Mouse (Mus musculus): ENCODE measurements at regions not wholly inside any gene's neighbourhood (a gene's known extent, or its start where the extent isn't known, plus 50 kb on each side); places are given as distances from the start of the nearest gene placed in this dataset.

- Histone ChIP-seq H3K9ac (replicated peaks) (no peak overlapping the region), H3K4me2 (ENCODE audit: low read depth) (no peak overlapping the region), H3K27me3 (ENCODE audit: control insufficient read depth, insufficient read depth, low read length) (no peaks in the 10 kb centered on the region), H3K36me3 (replicated peaks; ENCODE audit: control insufficient read depth, insufficient read depth, low read depth) (no peaks in the 10 kb centered on the region), H3K4me1 (replicated peaks; ENCODE audit: control insufficient read depth in 2 of 2, insufficient read depth in 2 of 2, low read length in 1 of 2) (no peaks in the 10 kb centered on the region), H3K4me3 (ENCODE audit: insufficient read depth in 1 of 2, low read depth in 2 of 2, low read length in 2 of 2) (no peak overlapping the region), H3K27ac (no peak overlapping the region), H3K9me3 (ENCODE audit: control insufficient read depth, low read length) (no peaks in the 10 kb centered on the region)
- DNase-seq (ENCODE audit: low read depth in 3 of 3, low spot score in 3 of 3) (no peak), ATAC-seq (ENCODE audit: insufficient read depth) (no peak)
- TF ChIP-seq EP300 (IDR thresholded peaks at IDR 0.05; ENCODE audit: low read depth) (no peak), CTCF (IDR thresholded peaks at IDR 0.05; ENCODE audit: low read depth) (no peak)
- WGBS (ENCODE audit: insufficient replicate concordance) = 52% methylated on average over 5 of the region's 5 CpGs
Measured at GRCm38 (mm10) chr13:99572381-99572780, 56.0 kb upstream of the Map1b start.
